Mouse (Mus musculus): ENCODE data around the gene Nr2c2ap. TPM values are rescaled to one million over a fixed set of nuclear protein-coding genes. Genes with fewer than 3 reads are reported as not detected.

Gene Nr2c2ap
- polyA plus RNA-seq, 1 experiment from 2014 or later, result 30.4 TPM

GRCm38 (mm10) chr8:70172043-70172681 is 41.0 kb downstream of the Nr2c2ap start, which contains the start of gene Tmem161a:
Gene Tmem161a (plus strand): TSS chr8:70172356.
- Histone ChIP-seq H3K4me3 (replicated peaks) (peak within 1 kb of the TSS; percentile 56), H3K4me2 (replicated peaks) (peak within 1 kb of the TSS; percentile 61), H3K27me3 (peaks cover 5% of the 10 kb centered on the region), H3K36me3 (peaks cover 6% of the 10 kb centered on the region), H3K4me1 (replicated peaks) (peaks cover 21% of the 10 kb centered on the region), H3K27ac (no peak within 1 kb of the TSS), H3K9ac (replicated peaks) (peak within 1 kb of the TSS; percentile 82), H3K9me3 (no peaks in the 10 kb centered on the region)
- WGBS, result 2% methylated on average over 27 of the region's 27 CpGs
- peak; percentile 97 for ATAC-seq

- peak overlapping the region; percentile 56 for H3K4me3 ChIP-seq (replicated peaks)
- H3K27me3 ChIP-seq, result peaks cover under 1% of the 10 kb centered on the region; the same call in 1 of the 2 replicates
- ATAC-seq, result no peak
- peak overlapping the region; percentile 61 for H3K4me2 ChIP-seq (replicated peaks)
- H3K9ac ChIP-seq (replicated peaks), result no peak overlapping the region
- H3K36me3 ChIP-seq, result peaks cover 16% of the 10 kb centered on the region
- WGBS, result 93% methylated on average over 5 of the region's 5 CpGs
- peaks cover 21% of the 10 kb centered on the region for H3K4me1 ChIP-seq (replicated peaks)
- H3K9me3 ChIP-seq, result no peaks in the 10 kb centered on the region
- H3K27ac ChIP-seq, result no peak overlapping the region
These were observed 42.2 kb downstream of the Nr2c2ap start for GRCm38 (mm10) chr8:70173320-70173719.

- peaks cover 21% of the 10 kb centered on the region for H3K4me1 ChIP-seq (replicated peaks)
- H3K4me3 ChIP-seq (replicated peaks), result no peak overlapping the region
- H3K27ac ChIP-seq, result no peak overlapping the region
- H3K9me3 ChIP-seq, result no peaks in the 10 kb centered on the region
- H3K9ac ChIP-seq (replicated peaks), result peak overlapping the region; percentile 55
- WGBS, result 93% methylated on average over 7 of the region's 7 CpGs
- H3K4me2 ChIP-seq (replicated peaks), result no peak overlapping the region
- no peak for ATAC-seq
- H3K36me3 ChIP-seq, result peaks cover 22% of the 10 kb centered on the region
- no peaks in the 10 kb centered on the region for H3K27me3 ChIP-seq
These were observed 42.9 kb downstream of the Nr2c2ap start for GRCm38 (mm10) chr8:70174079-70174478.

GRCm38 (mm10) chr8:70178231-70178630 is 47.1 kb downstream of the Nr2c2ap start:
- H3K27me3 ChIP-seq, result no peaks in the 10 kb centered on the region
- ATAC-seq, result no peak
- no peak overlapping the region for H3K4me3 ChIP-seq (replicated peaks)
- no peaks in the 10 kb centered on the region for H3K9me3 ChIP-seq
- H3K9ac ChIP-seq (replicated peaks), result no peak overlapping the region
- peaks cover 55% of the 10 kb centered on the region for H3K36me3 ChIP-seq
- 86% methylated on average over 2 of the region's 2 CpGs for WGBS
- no peak overlapping the region for H3K27ac ChIP-seq
- no peak overlapping the region for H3K4me2 ChIP-seq (replicated peaks)
- peaks cover 13% of the 10 kb centered on the region for H3K4me1 ChIP-seq (replicated peaks)

- H3K4me1 ChIP-seq (replicated peaks), result peaks cover 5% of the 10 kb centered on the region; the same call in 1 of the 2 replicates
- no peak overlapping the region for H3K4me2 ChIP-seq (replicated peaks)
- no peak overlapping the region for H3K9ac ChIP-seq (replicated peaks)
- no peak for ATAC-seq
- peaks cover 57% of the 10 kb centered on the region for H3K36me3 ChIP-seq
- H3K9me3 ChIP-seq, result no peaks in the 10 kb centered on the region
- H3K4me3 ChIP-seq (replicated peaks), result no peak overlapping the region
- 95% methylated on average over 4 of the region's 4 CpGs for WGBS
- H3K27ac ChIP-seq, result no peak overlapping the region
- no peaks in the 10 kb centered on the region for H3K27me3 ChIP-seq
These were observed 47.9 kb downstream of the Nr2c2ap start for GRCm38 (mm10) chr8:70179082-70179481.

GRCm38 (mm10) chr8:70181212-70181902 is 50.2 kb downstream of the Nr2c2ap start:
- H3K4me1 ChIP-seq (replicated peaks), result no peaks in the 10 kb centered on the region
- H3K9ac ChIP-seq (replicated peaks), result 0 out of 2 replicates have a peak overlapping the region, but pooled peaks have one; percentile 28
- no peak overlapping the region for H3K4me2 ChIP-seq (replicated peaks)
- no peaks in the 10 kb centered on the region for H3K27me3 ChIP-seq
- H3K27ac ChIP-seq, result no peak overlapping the region
- no peak for ATAC-seq
- WGBS, result 92% methylated on average over 16 of the region's 16 CpGs
- peaks cover 57% of the 10 kb centered on the region for H3K36me3 ChIP-seq
- no peak overlapping the region for H3K4me3 ChIP-seq (replicated peaks)
- no peaks in the 10 kb centered on the region for H3K9me3 ChIP-seq

GRCm38 (mm10) chr8:70181903-70182252 is 50.7 kb downstream of the Nr2c2ap start:
- ATAC-seq, result no peak
- H3K9ac ChIP-seq (replicated peaks), result 0 out of 2 replicates have a peak overlapping the region, but pooled peaks have one; percentile 28
- peaks cover 54% of the 10 kb centered on the region for H3K36me3 ChIP-seq
- no peaks in the 10 kb centered on the region for H3K27me3 ChIP-seq
- H3K9me3 ChIP-seq, result no peaks in the 10 kb centered on the region
- H3K4me1 ChIP-seq (replicated peaks), result no peaks in the 10 kb centered on the region
- no peak overlapping the region for H3K4me2 ChIP-seq (replicated peaks)
- H3K27ac ChIP-seq, result no peak overlapping the region
- 76% methylated on average over 2 of the region's 2 CpGs for WGBS
- no peak overlapping the region for H3K4me3 ChIP-seq (replicated peaks)

- 93% methylated on average over 4 of the region's 4 CpGs for WGBS
- peaks cover 46% of the 10 kb centered on the region for H3K36me3 ChIP-seq
- ATAC-seq, result no peak
- no peak overlapping the region for H3K4me3 ChIP-seq (replicated peaks)
- no peak overlapping the region for H3K27ac ChIP-seq
- no peak overlapping the region for H3K4me2 ChIP-seq (replicated peaks)
- H3K27me3 ChIP-seq, result no peaks in the 10 kb centered on the region
- H3K9me3 ChIP-seq, result no peaks in the 10 kb centered on the region
- no peaks in the 10 kb centered on the region for H3K4me1 ChIP-seq (replicated peaks)
- no peak overlapping the region for H3K9ac ChIP-seq (replicated peaks)
These were observed 52.1 kb downstream of the Nr2c2ap start for GRCm38 (mm10) chr8:70183194-70183593.

Small RNA genes within 50 kb of the gene (microRNA-seq; reads per million reads assigned to microRNA genes)
- 2.5 reads per million, percentile 7 among the genes with 10 or more reads in this experiment for gene Mir7066

Other genes starting within 250 kb of the Nr2c2ap start
- 2.1 TPM in 2 replicates for gene Cilp2, start 243.6 kb upstream of the Nr2c2ap start, polyA plus RNA-seq (2015; fragmentation: Nextera tagmentation; extraction: Ambion mirVana)
- 3.7 and 4.1 TPM in 2 replicates for gene Tssk6, start 229.1 kb upstream of the Nr2c2ap start, polyA plus RNA-seq (2015; fragmentation: Nextera tagmentation; extraction: Ambion mirVana)
- gene Ndufa13, start 228.8 kb upstream of the Nr2c2ap start, polyA plus RNA-seq (2015; fragmentation: Nextera tagmentation; extraction: Ambion mirVana), result 174 and 181 TPM in 2 replicates
- gene Yjefn3, start 228.6 kb upstream of the Nr2c2ap start, polyA plus RNA-seq (2015; fragmentation: Nextera tagmentation; extraction: Ambion mirVana), result 9.1 and 10.8 TPM in 2 replicates
- 26.0 and 27.7 TPM in 2 replicates for gene Gatad2a, start 134.9 kb upstream of the Nr2c2ap start, polyA plus RNA-seq (2015; fragmentation: Nextera tagmentation; extraction: Ambion mirVana)
- gene Mau2, start 88.6 kb upstream of the Nr2c2ap start, polyA plus RNA-seq (2015; fragmentation: Nextera tagmentation; extraction: Ambion mirVana), result 83.9 and 87.6 TPM in 2 replicates
- gene Sugp1, start 88.5 kb upstream of the Nr2c2ap start, polyA plus RNA-seq (2015; fragmentation: Nextera tagmentation; extraction: Ambion mirVana), result 62.1 and 65.1 TPM in 2 replicates
- gene Tm6sf2, start 58.4 kb upstream of the Nr2c2ap start, polyA plus RNA-seq (2015; fragmentation: Nextera tagmentation; extraction: Ambion mirVana), result 1.8 TPM in 2 replicates
- gene Hapln4, start 47.9 kb upstream of the Nr2c2ap start, polyA plus RNA-seq (2015; fragmentation: Nextera tagmentation; extraction: Ambion mirVana), result 0.39 and 0.40 TPM in 2 replicates
- 139 and 146 TPM in 2 replicates for gene Ncan, start 10.5 kb upstream of the Nr2c2ap start, polyA plus RNA-seq (2015; fragmentation: Nextera tagmentation; extraction: Ambion mirVana)
- 12.5 and 13.4 TPM in 2 replicates for gene Rfxank, start 7.8 kb downstream of the Nr2c2ap start, polyA plus RNA-seq (2015; fragmentation: Nextera tagmentation; extraction: Ambion mirVana)
- gene Borcs8, start 8.2 kb downstream of the Nr2c2ap start, polyA plus RNA-seq (2015; fragmentation: Nextera tagmentation; extraction: Ambion mirVana), result 53.0 and 56.5 TPM in 2 replicates
- 0.26 and 0.59 TPM in 2 replicates for gene Mef2b, start 8.4 kb downstream of the Nr2c2ap start, polyA plus RNA-seq (2015; fragmentation: Nextera tagmentation; extraction: Ambion mirVana)
- 44.6 and 49.5 TPM in 2 replicates for gene Tmem161a, start 41.0 kb downstream of the Nr2c2ap start, polyA plus RNA-seq (2015; fragmentation: Nextera tagmentation; extraction: Ambion mirVana)
- gene Slc25a42, start 81.0 kb downstream of the Nr2c2ap start, polyA plus RNA-seq (2015; fragmentation: Nextera tagmentation; extraction: Ambion mirVana), result 4.3 and 4.4 TPM in 2 replicates
- gene Sugp2, start 102.9 kb downstream of the Nr2c2ap start, polyA plus RNA-seq (2015; fragmentation: Nextera tagmentation; extraction: Ambion mirVana), result 84.2 and 86.0 TPM in 2 replicates
- 74.2 and 77.6 TPM in 2 replicates for gene Armc6, start 103.1 kb downstream of the Nr2c2ap start, polyA plus RNA-seq (2015; fragmentation: Nextera tagmentation; extraction: Ambion mirVana)
- 57.7 and 61.5 TPM in 2 replicates for gene Homer3, start 151.5 kb downstream of the Nr2c2ap start, polyA plus RNA-seq (2015; fragmentation: Nextera tagmentation; extraction: Ambion mirVana)
- gene Ddx49, start 171.2 kb downstream of the Nr2c2ap start, polyA plus RNA-seq (2015; fragmentation: Nextera tagmentation; extraction: Ambion mirVana), result 50.0 and 54.6 TPM in 2 replicates
- 273 and 290 TPM in 2 replicates for gene Cope, start 171.2 kb downstream of the Nr2c2ap start, polyA plus RNA-seq (2015; fragmentation: Nextera tagmentation; extraction: Ambion mirVana)
- gene Cers1, start 184.4 kb downstream of the Nr2c2ap start, polyA plus RNA-seq (2015; fragmentation: Nextera tagmentation; extraction: Ambion mirVana), result 23.7 and 26.2 TPM in 2 replicates
- 3.7 and 6.0 TPM in 2 replicates for gene Gdf1, start 198.5 kb downstream of the Nr2c2ap start, polyA plus RNA-seq (2015; fragmentation: Nextera tagmentation; extraction: Ambion mirVana)
- 15.5 and 18.1 TPM in 2 replicates for gene Upf1, start 221.9 kb downstream of the Nr2c2ap start, polyA plus RNA-seq (2015; fragmentation: Nextera tagmentation; extraction: Ambion mirVana)
- 0.21 and 0.42 TPM in 2 replicates for gene Comp, start 242.2 kb downstream of the Nr2c2ap start, polyA plus RNA-seq (2015; fragmentation: Nextera tagmentation; extraction: Ambion mirVana)

All from midbrain, embryonic 13.5 days (tissue).